Mouse (Mus musculus) hindbrain, embryonic 11.5 days (tissue): Measurements from ENCODE around the gene Trdn. TPM values are rescaled to one million over a fixed set of nuclear protein-coding genes. Genes with fewer than 3 reads are reported as not detected.

Experiments used
- ATAC-seq: fragments of 200-750 bp; cut with Nextera tagmentation; 2 replicates; pipeline ENCODE4 v1.8.0; 2017; ENCODE audit warnings: mild to moderate bottlenecking, moderate TSS enrichment, moderate library complexity; ENCODE audit not compliant: low FRiP score
- DNase-seq: peaks from one replicate; pipeline ENCODE4 v3.0.0-alpha.2; 2015; ENCODE audit warnings: low spot score
- H3K27ac ChIP-seq: fragments of 300-500 bp; sonication (generic); 2 replicates; pipeline ENCODE4 v1.5.1; 2014; ENCODE audit warnings: mild to moderate bottlenecking, low read depth, low read length
- H3K27me3 ChIP-seq: fragments of 300-500 bp; sonication (generic); 2 replicates; pipeline ENCODE4 v1.6.1; 2014; ENCODE audit warnings: mild to moderate bottlenecking, low read length, moderate library complexity, mixed read lengths; ENCODE audit not compliant: control insufficient read depth, insufficient read depth
- H3K36me3 ChIP-seq: fragments of 300-500 bp; sonication (generic); 2 replicates; pipeline ENCODE4 v1.6.1; 2014; ENCODE audit warnings: mild to moderate bottlenecking, low read length, moderate library complexity, mixed read lengths; ENCODE audit not compliant: control insufficient read depth, insufficient read depth
- H3K4me1 ChIP-seq: fragments of 300-500 bp; sonication (generic); replicated peaks from 2 replicates; pipeline ENCODE4 v1.6.1; 2014; ENCODE audit warnings: low read length, mixed read lengths; ENCODE audit not compliant: control insufficient read depth, insufficient read depth
- H3K4me2 ChIP-seq: fragments of 300-500 bp; sonication (generic); replicated peaks from 2 replicates; pipeline ENCODE4 v1.6.1; 2014; ENCODE audit warnings: mild to moderate bottlenecking, low read depth, low read length
- H3K4me3 ChIP-seq: fragments of 300-500 bp; sonication (generic); 2 replicates; pipeline ENCODE4 v1.5.1; 2014; ENCODE audit warnings: low read depth, low read length
- H3K9ac ChIP-seq: fragments of 300-500 bp; sonication (generic); 2 replicates; pipeline ENCODE4 v1.6.1; 2014; ENCODE audit warnings: low read depth, low read length
- H3K9me3 ChIP-seq: fragments of 300-500 bp; sonication (generic); 2 replicates; pipeline ENCODE4 v1.6.1; 2016; ENCODE audit warnings: low read length; ENCODE audit not compliant: control insufficient read depth
- WGBS: fragments of 180-500 bp; shearing (Covaris S2); extraction: QIAGEN DNeasy Blood & Tissue Kit; methylation state at CpG from one replicate; pipeline ENCODE4 v1.1.7; 2014; 5-methylcytosine and 5-hydroxymethylcytosine counted together
- polyA plus RNA-seq: library from polyadenylated mRNA; unstranded; fragments of >200 nt; fragmentation: Nextera tagmentation; extraction: Ambion mirVana; gene quantifications from 2 replicates; pipeline ENCODE4 v1.2.1, GENCODE M21; 2014

The Trdn gene
- polyA plus RNA-seq, 1 experiment from 2014 or later, result 0.42 TPM

- H3K4me3 ChIP-seq, result no peak overlapping the region
- H3K9me3 ChIP-seq, result no peaks in the 10 kb centered on the region
- no peaks in the 10 kb centered on the region for H3K36me3 ChIP-seq
- DNase-seq, result no peak
- no peaks in the 10 kb centered on the region for H3K4me1 ChIP-seq
- H3K27me3 ChIP-seq, result no peaks in the 10 kb centered on the region
- H3K27ac ChIP-seq, result no peak overlapping the region
- 68% methylated on average over 1 of the region's 1 CpGs for WGBS
- no peak for ATAC-seq
- H3K9ac ChIP-seq, result no peak overlapping the region
- no peak overlapping the region for H3K4me2 ChIP-seq
Observed at GRCm38 (mm10) chr10:33256202-33256601, 175.8 kb downstream of the Trdn start.

GRCm38 (mm10) chr10:33304982-33305381, 224.6 kb downstream of the Trdn start:
- DNase-seq, result peak; percentile 44

DNA sequence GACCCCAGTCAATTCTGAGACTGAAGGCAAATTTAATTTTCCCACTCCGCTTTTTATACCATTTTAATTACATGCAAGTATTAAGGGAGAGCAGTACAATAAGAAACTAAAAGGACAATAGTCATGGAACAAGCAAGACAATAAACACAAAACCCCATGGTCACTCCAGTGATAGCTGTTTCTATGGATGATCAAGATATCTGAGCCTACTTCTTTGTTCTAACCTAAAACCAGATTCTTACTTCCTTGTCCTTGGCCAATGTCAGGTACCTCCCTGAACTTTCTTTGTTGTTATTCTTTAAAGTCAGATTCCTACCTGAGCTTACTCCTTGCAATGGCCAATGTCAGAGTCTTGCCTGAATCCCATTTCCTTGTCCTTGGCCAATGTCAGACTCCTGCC, 272.7 kb downstream of the Trdn start:
- Histone ChIP-seq H3K4me3 (no peak overlapping the region), H3K27me3 (no peaks in the 10 kb centered on the region), H3K36me3 (no peaks in the 10 kb centered on the region), H3K4me2 (no peak overlapping the region), H3K4me1 (no peaks in the 10 kb centered on the region), H3K9ac (no peak overlapping the region), H3K27ac (no peak overlapping the region), H3K9me3 (no peaks in the 10 kb centered on the region)
- DNase-seq, result no peak
- ATAC-seq, result no peak
- 83% methylated on average over 1 of the region's 1 CpGs for WGBS

More at GRCm38 (mm10) chr10:33304982-33305381, 224.6 kb downstream of the Trdn start:
- Histone ChIP-seq H3K4me3 (no peak overlapping the region), H3K36me3 (no peaks in the 10 kb centered on the region), H3K9me3 (no peaks in the 10 kb centered on the region), H3K27ac (no peak overlapping the region), H3K9ac (no peak overlapping the region), H3K4me1 (no peaks in the 10 kb centered on the region), H3K4me2 (no peak overlapping the region), H3K27me3 (no peaks in the 10 kb centered on the region)
- 39% methylated on average over 2 of the region's 2 CpGs for WGBS
- ATAC-seq, result no peak

GRCm38 (mm10) chr10:33366521-33366920, 286.2 kb downstream of the Trdn start:
- no peak for ATAC-seq
- Histone ChIP-seq H3K27me3 (no peaks in the 10 kb centered on the region), H3K36me3 (no peaks in the 10 kb centered on the region)

DNA sequence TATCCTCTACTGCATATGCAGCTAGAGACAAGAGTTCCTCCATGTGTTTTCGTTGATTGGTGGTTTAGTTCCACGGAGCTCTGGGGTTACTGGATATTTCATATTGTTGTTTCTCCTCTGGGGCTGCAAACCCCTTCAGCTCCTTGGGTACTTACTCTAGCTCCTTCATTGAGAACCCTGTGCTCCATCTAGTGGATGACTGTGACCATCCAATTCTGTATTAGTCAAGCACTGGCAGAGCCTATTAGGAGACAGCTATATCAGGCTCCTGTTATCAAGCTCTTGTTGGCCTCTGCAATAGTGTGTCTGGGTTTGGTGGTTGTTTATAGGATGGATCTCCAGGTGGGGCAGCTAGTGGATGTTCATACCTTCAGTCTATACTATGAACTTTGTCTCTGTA, 290.2 kb downstream of the Trdn start:
- H3K4me1 ChIP-seq, result no peaks in the 10 kb centered on the region

More at GRCm38 (mm10) chr10:33366521-33366920, 286.2 kb downstream of the Trdn start:
- Histone ChIP-seq H3K9me3 (no peaks in the 10 kb centered on the region), H3K27ac (no peak overlapping the region), H3K4me3 (no peak overlapping the region), H3K4me2 (no peak overlapping the region), H3K9ac (no peak overlapping the region), H3K4me1 (no peaks in the 10 kb centered on the region)
- no peak for DNase-seq

DNA sequence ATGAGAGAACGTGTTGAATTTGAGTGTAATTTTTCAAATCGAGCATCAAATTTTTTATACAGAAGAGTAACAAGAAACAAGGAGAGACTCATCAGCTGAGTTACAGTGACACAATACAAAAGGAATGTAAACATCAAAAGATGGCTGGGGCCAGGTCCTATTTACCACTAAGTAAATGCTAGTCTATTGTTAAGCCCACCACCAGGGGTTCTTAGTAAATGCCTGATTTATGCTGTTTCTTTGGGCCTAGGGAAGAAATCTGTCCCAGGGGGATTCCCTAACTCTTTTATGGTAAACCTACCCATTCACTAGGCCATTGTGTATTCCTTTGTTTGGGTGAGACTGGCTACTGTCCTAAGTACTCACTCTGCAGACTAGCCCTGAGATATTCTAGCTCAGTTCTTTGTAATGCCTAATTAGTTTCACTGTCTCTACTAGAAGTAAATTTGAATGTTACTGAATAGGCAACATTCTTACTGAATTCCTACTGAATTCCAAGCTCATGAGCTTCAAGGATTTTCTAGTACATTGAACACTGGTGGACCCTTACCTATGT, 295.2 kb downstream of the Trdn start:
- no peaks in the 10 kb centered on the region for H3K36me3 ChIP-seq
- no peaks in the 10 kb centered on the region for H3K27me3 ChIP-seq
- WGBS, result 83% methylated on average over 2 of the region's 2 CpGs
- no peak for DNase-seq
- no peak overlapping the region for H3K4me2 ChIP-seq
- no peak for ATAC-seq
- no peak overlapping the region for H3K4me3 ChIP-seq
- no peaks in the 10 kb centered on the region for H3K9me3 ChIP-seq
- no peak overlapping the region for H3K27ac ChIP-seq
- no peaks in the 10 kb centered on the region for H3K4me1 ChIP-seq
- no peak overlapping the region for H3K9ac ChIP-seq

More for the DNA sequence above, 290.2 kb downstream of the Trdn start:
- Histone ChIP-seq H3K9me3 (no peaks in the 10 kb centered on the region), H3K4me3 (no peak overlapping the region), H3K27me3 (no peaks in the 10 kb centered on the region), H3K36me3 (no peaks in the 10 kb centered on the region), H3K4me2 (no peak overlapping the region), H3K27ac (no peak overlapping the region), H3K9ac (no peak overlapping the region)
- ATAC-seq (no peak), DNase-seq (no peak)
- WGBS, result 66% methylated on average over 2 of the region's 2 CpGs

Other genes with a start within 250 kb of the Trdn start
- 1.2 and 1.3 TPM in 2 replicates for gene Nkain2, start 190.1 kb upstream of the Trdn start, polyA plus RNA-seq